Mouse (Mus musculus) liver, embryonic 14 days (tissue): Measurements from ENCODE around the gene Fam181b. TPM values are rescaled to one million over a fixed set of nuclear protein-coding genes. Genes with fewer than 3 reads are reported as not detected.

ENCODE experiments used
- polyA plus RNA-seq: library from polyadenylated mRNA; depleted of rRNA; stranded (reverse); fragments of >200 nt; gene quantifications from 2 replicates; pipeline ENCODE4 v1.2.3, GENCODE M21; 2012; rRNA removed

Fam181b gene
- 0.03 and 0.07 TPM in 2 replicates for polyA plus RNA-seq

DNA sequence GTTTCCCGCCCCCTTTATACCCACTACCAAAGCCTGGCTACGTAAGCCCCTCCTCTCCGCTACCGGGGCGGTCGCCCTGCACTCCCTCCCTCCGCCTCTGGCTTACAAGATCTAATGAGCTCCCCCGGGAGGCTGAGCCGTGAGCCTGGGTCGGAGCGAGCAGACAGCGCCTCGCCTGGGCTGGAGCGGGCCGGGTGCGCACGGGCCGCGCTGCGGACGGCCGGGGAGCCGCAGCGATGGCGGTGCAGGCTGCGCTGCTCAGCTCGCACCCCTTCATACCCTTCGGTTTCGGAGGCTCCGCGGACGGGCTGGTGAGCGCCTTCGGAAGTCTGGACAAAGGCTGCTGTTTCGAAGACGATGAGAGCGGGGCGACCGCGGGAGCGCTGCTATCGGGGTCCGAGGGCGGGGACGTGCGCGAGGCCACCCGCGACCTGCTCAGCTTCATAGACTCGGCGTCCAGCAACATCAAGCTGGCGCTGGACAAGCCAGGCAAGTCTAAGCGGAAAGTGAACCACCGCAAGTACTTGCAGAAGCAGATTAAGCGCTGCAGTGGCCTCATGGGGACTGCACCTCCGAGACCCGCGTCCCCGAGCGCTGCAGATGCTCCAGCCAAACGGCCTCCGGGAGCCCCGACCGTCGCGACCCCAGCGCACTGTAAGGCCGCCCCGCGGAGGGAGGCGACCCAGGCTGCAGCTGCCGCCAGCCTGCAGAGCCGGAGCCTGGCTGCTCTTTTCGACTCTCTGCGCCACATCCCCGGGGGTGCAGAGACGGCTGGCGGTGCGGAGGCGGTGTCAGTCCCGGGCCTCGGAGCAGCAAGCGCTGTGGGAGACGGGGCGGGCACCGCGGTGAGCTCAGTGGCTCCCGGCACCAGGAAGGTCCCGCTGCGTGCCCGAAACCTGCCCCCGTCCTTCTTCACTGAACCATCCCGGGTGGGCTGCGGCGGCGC lies at the start of gene Fam181b:
TSS of gene Fam181b (plus strand) at position 81 of the 946 bp plus-strand sequence.

Other genes with a start within 250 kb of the Fam181b start
- gene Ddias, start 205.6 kb upstream of the Fam181b start, polyA plus RNA-seq: 4.3 and 5.0 TPM in 2 replicates
- 13.1 and 16.4 TPM in 2 replicates for gene Prcp, start 205.4 kb upstream of the Fam181b start, polyA plus RNA-seq